Mouse (Mus musculus) frontal cortex, postnatal 14 days (tissue): ENCODE data around the gene Cdk4.

Source experiments
- DNase-seq, 2 experiments: peaks; one replicate each; pipeline ENCODE4 v3.0.0; 2022; ENCODE audit warnings: low spot score in 2 of 2

The Cdk4 gene

GRCm38 (mm10) chr10:127099191-127099590, 35.9 kb downstream of the Cdk4 start:
- DNase-seq: no peak

- DNase-seq: no peak
These were observed 36.5 kb downstream of the Cdk4 start for GRCm38 (mm10) chr10:127099868-127100267.

- no peak for DNase-seq
These were observed 37.1 kb downstream of the Cdk4 start for GRCm38 (mm10) chr10:127100414-127100813.

- no peak for DNase-seq
These were observed 37.8 kb downstream of the Cdk4 start for GRCm38 (mm10) chr10:127101151-127101550.

- no peak for DNase-seq
These were observed 40.3 kb downstream of the Cdk4 start for GRCm38 (mm10) chr10:127103631-127104030.

GRCm38 (mm10) chr10:127107563-127108261, 44.4 kb downstream of the Cdk4 start:
- no peak for DNase-seq

GRCm38 (mm10) chr10:127108262-127108583, 44.9 kb downstream of the Cdk4 start:
- no peak for DNase-seq

GRCm38 (mm10) chr10:127111001-127111887, 47.9 kb downstream of the Cdk4 start:
- DNase-seq: no peak

- DNase-seq: no peak
These were observed 51.1 kb downstream of the Cdk4 start for GRCm38 (mm10) chr10:127114408-127114807.

GRCm38 (mm10) chr10:127115068-127115467, 51.7 kb downstream of the Cdk4 start:
- no peak for DNase-seq
